Mouse (Mus musculus): ENCODE data around the gene Cntnap5c. TPM values are rescaled to one million over a fixed set of nuclear protein-coding genes. Genes with fewer than 3 reads are reported as not detected.
"Not testable (repeated sequence)": the region's sequence is repeated elsewhere in the genome, so short reads cannot be mapped to it uniquely, and the experiment has no call there.

Gene Cntnap5c
- polyA plus RNA-seq, 1 experiment, result not detected

DNA sequence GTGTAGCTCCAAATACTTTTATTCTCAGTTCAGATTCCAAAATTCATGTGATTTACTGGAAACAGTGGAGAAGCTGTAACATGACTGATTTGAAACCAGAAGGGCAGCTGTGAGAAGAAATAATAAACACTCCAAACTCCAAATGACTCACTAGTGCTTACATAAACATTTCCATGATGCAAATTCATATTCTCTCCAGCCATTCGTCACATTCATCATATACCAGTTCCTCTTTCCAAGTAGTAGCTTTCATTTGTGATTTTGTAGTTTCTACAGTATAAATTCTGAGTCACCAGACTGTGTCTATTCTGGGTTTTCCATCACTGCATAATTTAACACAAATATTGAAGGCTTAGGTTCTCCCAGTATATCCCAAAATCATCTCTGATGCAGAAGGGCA is 31.8 kb downstream of the Cntnap5c start:
- no peaks in the 10 kb centered on the region; the same call in 1 of the 2 replicates for H3K4me1 ChIP-seq
- H3K4me3 ChIP-seq (replicated peaks), result no peak overlapping the region
- H3K9me3 ChIP-seq, result no peaks in the 10 kb centered on the region
- no peaks in the 10 kb centered on the region for H3K36me3 ChIP-seq (replicated peaks; ENCODE audit: low read length)
- no peaks in the 10 kb centered on the region for H3K27me3 ChIP-seq (replicated peaks)
- no peak for TF ChIP-seq GATA1 (IDR thresholded peaks at IDR 0.05; ENCODE audit: borderline replicate concordance, low read length)
- TF ChIP-seq FLI1 (IDR thresholded peaks at IDR 0.05; ENCODE audit: low read length), result no peak

DNA sequence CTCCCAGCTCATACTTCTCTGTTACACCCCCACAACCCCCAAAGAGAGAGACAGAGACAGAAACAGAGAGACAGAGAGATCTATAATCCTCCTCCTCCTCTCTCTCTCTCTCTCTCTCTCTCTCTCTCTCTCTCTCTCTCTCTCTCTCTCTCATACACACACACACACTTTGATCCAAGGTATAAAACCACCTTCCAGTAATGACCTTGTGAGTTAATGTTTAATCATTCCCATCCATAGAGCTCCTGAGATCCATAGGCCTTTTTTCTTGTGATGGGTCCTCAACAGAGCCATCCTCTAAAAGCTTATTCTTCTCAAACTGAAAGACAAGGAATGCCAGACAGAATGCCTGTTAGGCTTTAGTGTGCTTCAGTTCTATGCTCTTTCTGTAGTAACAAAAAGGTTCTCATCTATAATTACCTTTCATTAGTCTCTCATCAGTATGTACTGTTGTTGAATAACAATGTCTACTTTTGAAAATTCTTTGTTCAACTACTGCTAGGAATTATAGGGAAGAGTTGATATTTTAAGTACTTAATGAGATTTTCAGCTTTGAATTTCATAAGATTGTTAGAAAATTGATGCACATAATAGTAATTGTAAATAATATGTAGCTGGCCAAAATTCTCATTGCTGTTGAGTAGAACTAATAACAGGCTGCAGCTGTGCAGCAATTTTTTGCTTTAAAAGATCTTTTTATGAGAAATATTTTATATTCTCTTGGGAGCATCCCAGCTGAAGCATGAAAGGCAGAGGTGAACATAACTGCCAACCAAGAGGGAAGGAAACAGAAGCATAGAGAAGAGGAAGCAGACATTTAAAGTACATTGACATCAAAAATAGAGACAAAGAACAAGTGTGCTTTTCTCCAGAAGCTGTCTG is 68.0 kb downstream of the Cntnap5c start:
- H3K9me3 ChIP-seq, result no peaks in the 10 kb centered on the region
- no peaks in the 10 kb centered on the region for H3K27me3 ChIP-seq (replicated peaks)
- TF ChIP-seq FLI1 (IDR thresholded peaks at IDR 0.05; ENCODE audit: low read length) (no peak), GATA1 (IDR thresholded peaks at IDR 0.05; ENCODE audit: borderline replicate concordance, low read length) (no peak)
- H3K36me3 ChIP-seq (replicated peaks; ENCODE audit: low read length), result no peaks in the 10 kb centered on the region
- H3K4me1 ChIP-seq, result no peaks in the 10 kb centered on the region
- H3K4me3 ChIP-seq (replicated peaks), result no peak overlapping the region

DNA sequence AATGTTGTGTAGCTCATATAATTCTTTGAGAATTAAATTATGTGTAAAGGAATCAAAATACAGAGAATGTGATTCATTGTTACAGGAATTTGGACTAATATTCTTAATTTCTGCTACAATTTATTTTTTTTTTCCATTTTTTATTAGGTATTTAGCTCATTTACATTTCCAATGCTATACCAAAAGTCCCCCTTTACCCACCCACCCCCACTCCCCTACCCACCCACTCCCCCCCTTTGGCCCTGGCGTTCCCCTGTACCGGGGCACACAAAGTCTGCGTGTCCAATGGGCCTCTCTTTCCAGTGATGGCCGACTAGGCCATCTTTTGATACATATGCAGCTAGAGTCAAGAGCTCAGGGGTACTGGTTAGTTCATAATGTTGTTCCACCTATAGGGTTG is 86.4 kb downstream of the Cntnap5c start:
- H3K36me3 ChIP-seq (replicated peaks; ENCODE audit: low read length); H3K4me3 ChIP-seq (replicated peaks); H3K4me1 ChIP-seq; H3K27me3 ChIP-seq (replicated peaks): not testable (repeated sequence)
- peaks cover 12% of the 10 kb centered on the region for H3K9me3 ChIP-seq

DNA sequence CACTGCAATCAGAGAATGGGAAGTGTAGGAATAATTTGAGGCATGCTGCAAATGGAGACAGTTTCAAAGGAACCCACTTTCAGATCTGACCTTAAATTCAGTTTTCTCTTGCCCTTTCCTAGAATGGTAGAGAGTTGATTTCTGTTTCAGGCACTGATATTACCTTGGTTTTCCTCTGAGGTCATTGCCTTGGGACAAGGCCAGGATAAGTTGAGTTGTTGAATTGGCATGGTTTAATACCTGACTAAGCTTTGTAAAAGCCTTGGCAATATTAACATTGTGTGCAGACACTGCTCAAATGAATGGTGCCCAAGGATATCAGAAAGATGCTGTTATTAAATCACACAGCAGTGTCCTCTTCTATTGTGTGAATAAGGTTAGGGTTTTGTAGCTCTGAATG is 96.6 kb downstream of the Cntnap5c start:
- Histone ChIP-seq H3K9me3 (no peaks in the 10 kb centered on the region), H3K36me3 (replicated peaks; ENCODE audit: low read length) (no peaks in the 10 kb centered on the region), H3K27me3 (replicated peaks) (no peaks in the 10 kb centered on the region), H3K4me3 (replicated peaks) (no peak overlapping the region), H3K4me1 (no peaks in the 10 kb centered on the region)
- no peak for TF ChIP-seq GATA1 (IDR thresholded peaks at IDR 0.05; ENCODE audit: borderline replicate concordance, low read length)
- no peak for TF ChIP-seq FLI1 (IDR thresholded peaks at IDR 0.05; ENCODE audit: low read length)

DNA sequence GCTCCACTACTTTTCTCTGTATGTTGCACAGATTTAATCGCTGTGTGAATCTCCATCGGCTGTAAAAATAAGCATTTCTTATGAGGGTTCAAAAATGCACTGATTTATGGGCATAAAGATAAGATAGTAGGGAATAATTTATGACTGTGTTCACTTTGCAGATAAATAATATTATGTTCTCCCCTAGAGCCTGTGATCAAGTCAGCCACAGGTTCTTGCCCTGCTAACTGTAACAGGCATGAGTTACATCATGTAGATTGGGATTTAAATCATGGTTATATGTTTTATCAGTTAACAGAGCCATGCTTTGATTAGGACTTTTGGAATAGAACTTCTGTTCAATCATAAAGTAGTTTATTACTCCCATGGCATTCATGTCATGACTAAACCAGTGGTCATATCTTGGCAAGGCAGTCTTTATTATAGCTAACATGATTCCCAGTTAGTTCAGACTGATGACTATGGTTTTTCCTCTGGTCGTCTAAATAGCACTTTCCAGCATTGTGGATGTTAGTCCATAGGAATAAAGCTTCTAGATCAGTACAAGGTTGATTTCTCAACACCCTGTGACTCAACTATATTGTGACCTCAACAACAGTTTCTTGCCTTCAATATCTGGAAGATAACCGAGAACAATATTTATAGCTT is 118.5 kb downstream of the Cntnap5c start:
- peaks cover 4% of the 10 kb centered on the region; the same call in 1 of the 2 replicates for H3K9me3 ChIP-seq
- TF ChIP-seq FLI1 (IDR thresholded peaks at IDR 0.05; ENCODE audit: low read length) (no peak), GATA1 (IDR thresholded peaks at IDR 0.05; ENCODE audit: borderline replicate concordance, low read length) (no peak)
- no peaks in the 10 kb centered on the region for H3K36me3 ChIP-seq (replicated peaks; ENCODE audit: low read length)
- H3K4me3 ChIP-seq (replicated peaks), result no peak overlapping the region
- H3K27me3 ChIP-seq (replicated peaks), result no peaks in the 10 kb centered on the region
- H3K4me1 ChIP-seq, result no peaks in the 10 kb centered on the region

DNA sequence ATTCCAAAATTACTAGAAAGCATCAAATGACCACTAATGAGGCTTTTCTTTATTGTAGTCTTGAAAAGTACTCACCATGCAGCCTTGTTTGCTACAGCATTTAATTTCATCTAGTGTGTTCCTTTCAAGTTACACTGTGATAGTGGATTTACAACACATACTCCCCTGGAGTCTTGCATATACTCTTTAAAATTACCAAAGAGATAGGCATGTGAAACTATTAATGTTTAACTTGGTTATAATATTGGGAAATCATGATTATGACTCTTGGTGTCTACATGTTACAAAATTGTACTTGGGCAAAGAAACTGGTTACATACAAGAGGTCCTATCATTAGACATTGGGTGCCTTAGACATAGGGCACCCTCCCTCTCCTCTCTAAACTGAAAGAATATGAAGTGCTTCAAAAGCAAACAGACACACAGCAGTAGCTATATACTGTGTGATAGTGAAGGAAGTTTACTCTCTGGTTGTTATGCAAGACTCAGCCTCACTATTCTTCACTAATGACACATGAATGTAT is 142.5 kb downstream of the Cntnap5c start:
- Histone ChIP-seq H3K27me3 (replicated peaks) (no peaks in the 10 kb centered on the region), H3K4me1 (no peaks in the 10 kb centered on the region), H3K36me3 (replicated peaks; ENCODE audit: low read length) (no peaks in the 10 kb centered on the region), H3K4me3 (replicated peaks) (no peak overlapping the region), H3K9me3 (no peaks in the 10 kb centered on the region)
- TF ChIP-seq GATA1 (IDR thresholded peaks at IDR 0.05; ENCODE audit: borderline replicate concordance, low read length) (no peak), FLI1 (IDR thresholded peaks at IDR 0.05; ENCODE audit: low read length) (no peak)

DNA sequence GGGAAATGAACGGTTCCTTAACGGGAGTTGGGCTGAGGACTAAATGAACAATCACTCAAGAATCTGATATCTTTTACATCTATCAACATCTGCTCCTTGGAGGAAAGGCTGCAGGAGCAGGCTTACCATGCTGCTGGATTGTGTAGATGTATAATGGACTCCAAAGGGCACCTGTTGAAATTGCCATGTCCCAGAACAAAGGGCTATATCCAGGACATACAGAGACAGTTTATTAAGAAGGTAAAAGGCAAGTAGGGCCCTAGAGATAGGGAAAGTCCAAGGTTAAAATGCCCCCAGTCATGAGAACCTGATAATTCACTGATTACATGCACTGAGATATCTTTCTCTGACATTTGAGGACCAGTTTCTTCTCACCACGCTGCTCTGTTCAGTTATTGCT is 214.9 kb downstream of the Cntnap5c start:
- no peaks in the 10 kb centered on the region for H3K27me3 ChIP-seq (replicated peaks)

DNA sequence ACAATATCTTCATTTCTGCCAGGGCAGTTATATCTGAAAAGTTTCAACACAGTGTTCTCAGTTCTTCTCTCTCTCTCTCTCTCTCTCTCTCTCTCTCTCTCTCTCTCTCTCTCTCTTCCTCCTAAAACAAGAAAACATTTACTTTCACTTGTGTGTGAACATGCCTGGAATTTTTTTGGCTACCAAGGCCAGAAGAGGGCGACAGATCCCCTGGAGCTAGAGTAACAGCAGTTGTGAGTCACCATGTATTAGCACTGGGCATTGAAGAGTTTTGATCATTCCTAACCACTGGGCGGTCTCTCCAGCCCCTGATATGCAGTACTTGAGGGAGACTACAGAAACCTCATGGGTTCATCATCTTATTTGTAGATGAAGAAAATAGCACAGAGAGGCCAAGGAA is 219.1 kb downstream of the Cntnap5c start:
- no peaks in the 10 kb centered on the region for H3K4me1 ChIP-seq
- no peaks in the 10 kb centered on the region for H3K36me3 ChIP-seq (replicated peaks; ENCODE audit: low read length)
- no peak for TF ChIP-seq FLI1 (IDR thresholded peaks at IDR 0.05; ENCODE audit: low read length)
- H3K9me3 ChIP-seq, result peaks cover 7% of the 10 kb centered on the region; the same call in 1 of the 2 replicates
- H3K4me3 ChIP-seq (replicated peaks), result no peak overlapping the region
- no peaks in the 10 kb centered on the region for H3K27me3 ChIP-seq (replicated peaks)

More for the DNA sequence above, 214.9 kb downstream of the Cntnap5c start:
- no peak for TF ChIP-seq GATA1 (IDR thresholded peaks at IDR 0.05; ENCODE audit: borderline replicate concordance, low read length)
- TF ChIP-seq FLI1 (IDR thresholded peaks at IDR 0.05; ENCODE audit: low read length), result no peak
- Histone ChIP-seq H3K4me1 (no peaks in the 10 kb centered on the region), H3K36me3 (replicated peaks; ENCODE audit: low read length) (no peaks in the 10 kb centered on the region), H3K9me3 (peaks cover 12% of the 10 kb centered on the region), H3K4me3 (replicated peaks) (no peak overlapping the region)

DNA sequence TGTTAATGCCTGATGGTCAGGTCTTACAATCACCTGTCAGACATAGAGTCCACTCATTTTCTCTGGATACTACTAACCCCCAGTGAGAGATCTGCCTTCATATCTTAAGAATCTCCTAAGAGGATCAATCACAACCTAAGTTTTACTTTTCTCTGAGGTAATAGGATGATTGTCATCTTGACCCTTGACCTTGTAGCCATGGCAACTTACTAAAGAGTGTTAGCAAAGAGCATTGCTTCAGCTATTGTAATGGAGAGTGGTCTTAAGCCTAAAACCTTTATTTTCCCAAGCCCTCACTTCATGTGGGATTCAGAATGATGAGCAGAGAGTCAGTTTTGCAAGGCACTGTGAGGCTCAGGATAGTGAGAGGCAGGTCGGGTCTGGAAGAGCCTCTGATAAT is 227.1 kb downstream of the Cntnap5c start:
- no peak for TF ChIP-seq FLI1 (IDR thresholded peaks at IDR 0.05; ENCODE audit: low read length)
- TF ChIP-seq GATA1 (IDR thresholded peaks at IDR 0.05; ENCODE audit: borderline replicate concordance, low read length), result no peak

DNA sequence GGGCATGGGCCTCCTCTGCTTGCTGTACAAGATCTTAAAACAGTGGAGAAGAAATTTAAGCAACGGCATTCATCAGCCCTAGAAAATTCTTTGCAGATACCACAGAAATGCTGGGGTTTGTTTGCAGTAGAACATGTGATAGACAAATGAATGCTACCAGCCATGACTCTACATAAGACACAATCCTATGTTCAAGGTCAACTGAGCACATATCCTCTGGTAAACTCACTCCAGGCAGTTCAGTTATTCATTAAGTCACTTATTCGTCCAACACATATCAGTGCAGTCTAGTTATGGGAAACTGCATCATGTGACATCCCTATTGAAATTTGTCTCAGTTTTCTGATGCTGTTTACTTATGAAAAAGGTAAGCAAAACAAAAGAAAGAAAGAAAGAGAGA is 229.7 kb downstream of the Cntnap5c start:
- no peaks in the 10 kb centered on the region for H3K27me3 ChIP-seq (replicated peaks)
- no peak overlapping the region for H3K4me3 ChIP-seq (replicated peaks)
- no peaks in the 10 kb centered on the region for H3K36me3 ChIP-seq (replicated peaks; ENCODE audit: low read length)
- H3K4me1 ChIP-seq, result no peaks in the 10 kb centered on the region
- peaks cover 3% of the 10 kb centered on the region; the same call in 1 of the 2 replicates for H3K9me3 ChIP-seq
- no peak for TF ChIP-seq FLI1 (IDR thresholded peaks at IDR 0.05; ENCODE audit: low read length)
- no peak for TF ChIP-seq GATA1 (IDR thresholded peaks at IDR 0.05; ENCODE audit: borderline replicate concordance, low read length)

More for the DNA sequence above, 227.1 kb downstream of the Cntnap5c start:
- H3K4me1 ChIP-seq, result no peaks in the 10 kb centered on the region
- no peak overlapping the region for H3K4me3 ChIP-seq (replicated peaks)
- no peaks in the 10 kb centered on the region for H3K9me3 ChIP-seq
- no peaks in the 10 kb centered on the region for H3K27me3 ChIP-seq (replicated peaks)
- H3K36me3 ChIP-seq (replicated peaks; ENCODE audit: low read length), result no peaks in the 10 kb centered on the region

Measured in megakaryocyte, embryonic 14.5 days (primary cell).